Mouse (Mus musculus) ES-E14 (cell line): ENCODE results near the gene Leng9.

Source experiments
- CHD2 ChIP-seq: IDR thresholded peaks from 2 replicates; pipeline ENCODE4 v1.6.1; 2014; ENCODE audit warnings: mild to moderate bottlenecking, low read depth, low read length, inconsistent platforms
- HCFC1 ChIP-seq: IDR thresholded peaks from 2 replicates; pipeline ENCODE4 v1.6.1; 2012; ENCODE audit warnings: low read length, inconsistent platforms, borderline replicate concordance; ENCODE audit not compliant: insufficient read depth
- MAFK ChIP-seq: IDR thresholded peaks from 2 replicates; pipeline ENCODE4 v1.6.1; 2014; ENCODE audit warnings: mild to moderate bottlenecking, low read depth, low read length, inconsistent platforms; ENCODE audit not compliant: insufficient read depth
- ZC3H11A ChIP-seq: IDR thresholded peaks from 2 replicates; pipeline ENCODE4 v1.6.1; 2012; ENCODE audit warnings: low read depth, mild to moderate bottlenecking, inconsistent platforms, low read length, borderline replicate concordance
- ZNF384 ChIP-seq: IDR thresholded peaks from 2 replicates; pipeline ENCODE4 v1.6.1; 2012; ENCODE audit warnings: low read depth, low read length, inconsistent platforms

- TF ChIP-seq CHD2 (no peak), HCFC1 (no peak), ZC3H11A (no peak), MAFK (no peak), ZNF384 (no peak)
These were observed 27.4 kb downstream of the Leng9 start for GRCm38 (mm10) chr7:4122783-4123182.
